Mouse (Mus musculus) ES-Bruce4 (cell line): ENCODE measurements around the gene Gm45837.

Experiments
- EP300 ChIP-seq: IDR thresholded peaks from 2 replicates; pipeline ENCODE4 v1.6.1; 2011; ENCODE audit warnings: low read depth, low read length; ENCODE audit not compliant: insufficient read depth
- POLR2A ChIP-seq: IDR thresholded peaks from one replicate; pipeline ENCODE4 v1.8.1; 2011; ENCODE audit warnings: low read length; ENCODE audit not compliant: insufficient read depth

- TF ChIP-seq POLR2A (no peak), EP300 (no peak)
Measured at GRCm38 (mm10) chr7:101523205-101523604, 112.5 kb downstream of the Gm45837 start.
